Mouse (Mus musculus) heart, postnatal 10 days (tissue): ENCODE measurements around the gene Hist1h2ah. TPM values are rescaled to one million over a fixed set of nuclear protein-coding genes. Genes with fewer than 3 reads are reported as not detected.

Experiments used
- DNase-seq, 2 experiments: peaks; one replicate each; pipeline ENCODE4 v3.0.0; 2021
- intact Hi-C: fragments of 180-260 bp; cut with DNase I; formaldehyde crosslinking; loops from one replicate; pipeline ENCODE4 v1.15.1; 2025
- total RNA-seq, 2 experiments: library from RNA; stranded (reverse); gene quantifications; 2 replicates each; pipeline ENCODE4 v1.2.3; 2021

The Hist1h2ah gene
- total RNA-seq, 2 experiments from 2014 or later = 181 to 187 TPM

DNA sequence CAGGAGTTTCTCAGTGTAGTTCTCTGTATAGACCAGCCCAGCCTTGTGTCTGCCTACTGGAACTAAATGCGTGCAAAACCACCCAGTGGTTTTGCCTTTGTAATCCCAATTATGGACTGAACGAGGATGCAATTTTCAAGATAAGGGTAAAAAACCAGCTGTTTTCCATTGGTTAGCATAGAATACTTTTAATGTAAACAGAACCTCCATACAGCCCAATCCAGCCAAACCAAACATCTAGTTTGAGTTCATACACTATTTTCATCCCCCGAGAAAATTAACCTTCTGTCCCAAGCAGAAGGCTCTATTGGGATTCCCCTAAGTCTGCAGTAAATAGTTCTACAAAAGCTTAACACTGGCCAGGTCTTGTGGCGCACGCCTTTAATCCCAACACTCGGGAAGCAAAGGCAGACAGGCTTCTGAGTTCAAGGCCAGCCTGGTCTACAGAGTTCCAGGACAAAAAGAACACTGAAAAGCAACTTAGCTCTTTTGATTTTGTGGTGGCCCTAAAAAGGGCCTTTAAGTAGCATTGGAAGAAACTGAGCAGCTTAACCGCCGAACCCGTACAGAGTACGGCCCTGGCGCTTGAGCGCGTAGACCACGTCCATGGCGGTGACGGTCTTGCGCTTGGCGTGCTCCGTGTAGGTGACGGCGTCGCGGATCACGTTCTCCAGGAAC is 5.2 kb upstream of the Hist1h2ah start:
- intact Hi-C loops = loop anchor here (2.0 to 10.0 kb wide), 5 partner anchors 326 to 1707 kb away; partner anchors contain the start of genes Hist1h2af, Hist1h2bb, Hist1h3c and Hist1h4d
- DNase-seq = no peak

DNA sequence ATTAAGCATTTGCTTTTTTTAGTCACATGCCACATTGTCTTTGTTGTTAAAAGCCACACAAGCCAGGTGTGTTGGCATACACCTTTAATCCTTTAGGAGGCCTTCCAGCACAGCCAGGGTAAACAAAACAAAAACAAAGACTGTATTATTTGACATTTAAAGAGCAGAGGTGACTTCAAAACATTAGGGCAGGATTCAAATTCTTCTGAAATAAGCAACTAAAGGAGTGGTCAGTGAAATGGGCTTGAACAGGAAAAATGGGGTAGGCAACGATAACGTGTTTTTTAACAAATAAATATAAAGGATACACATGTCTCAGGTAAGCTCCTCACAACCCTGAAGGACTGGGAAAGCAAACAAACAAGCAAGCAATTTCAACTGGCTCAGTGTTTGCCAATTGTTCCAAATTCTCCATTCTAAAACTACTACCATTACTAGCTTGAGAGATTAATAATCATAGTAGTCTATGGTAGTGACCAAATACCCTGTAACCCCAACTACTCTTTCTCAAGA is 4.6 kb upstream of the Hist1h2ah start:
- no peak for DNase-seq
- intact Hi-C loops = loop anchor here (2.0 to 10.0 kb wide), 8 partner anchors 215 to 1717 kb away; partner anchors contain the start of genes Hist1h2ac, Hist1h2af, Hist1h2bb and Hist1h2bc

DNA sequence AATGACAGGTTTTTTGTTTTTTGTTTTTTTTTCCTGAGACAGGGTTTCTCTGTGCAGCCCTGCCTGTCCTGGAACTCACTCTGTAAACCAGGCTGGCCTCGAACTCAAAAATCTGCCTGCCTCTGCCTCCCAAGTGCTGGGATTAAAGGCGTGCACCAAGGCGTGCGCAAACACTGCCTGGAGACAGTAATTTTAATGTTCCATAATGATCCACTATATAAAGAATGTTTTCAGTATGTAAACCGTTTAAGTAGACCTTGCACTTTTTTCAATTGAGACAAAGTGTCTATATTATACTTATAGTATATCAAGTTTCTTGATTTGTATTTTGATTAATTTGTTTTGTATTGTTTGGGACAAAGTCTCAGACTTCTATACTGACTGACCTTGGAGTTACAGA is 4.0 kb upstream of the Hist1h2ah start:
- no peak for DNase-seq
- intact Hi-C loops = loop anchor here (5.0 to 10.0 kb wide), 3 partner anchors 215 to 1718 kb away; partner anchors contain the start of genes Hist1h2ac, Hist1h2bc and Hist1h4b

DNA sequence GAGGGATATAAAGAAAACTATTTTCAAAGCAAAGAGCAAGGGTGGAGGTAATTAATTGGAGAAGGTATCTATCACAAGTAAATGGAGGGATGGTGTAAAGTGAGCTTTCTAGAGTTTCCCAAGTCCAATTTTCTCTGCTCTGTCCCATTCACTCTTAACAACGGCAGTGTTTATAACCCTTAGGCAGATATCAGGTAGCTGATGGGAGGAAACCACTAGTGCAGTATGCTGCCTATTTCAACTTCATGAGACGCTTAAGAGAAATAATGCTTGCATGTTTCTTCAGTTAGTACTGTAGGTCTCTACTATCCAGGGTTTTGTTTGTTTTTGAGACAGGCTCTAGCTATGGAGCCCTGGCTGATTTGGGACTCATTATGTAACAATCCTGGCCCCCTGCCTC is 2.0 kb upstream of the Hist1h2ah start:
- no peak for DNase-seq
- intact Hi-C loops = loop anchor here (5.0 to 10.0 kb wide), 3 partner anchors 213 to 1720 kb away; partner anchors contain the start of genes Hist1h2ac, Hist1h2bc and Hist1h4b

DNA sequence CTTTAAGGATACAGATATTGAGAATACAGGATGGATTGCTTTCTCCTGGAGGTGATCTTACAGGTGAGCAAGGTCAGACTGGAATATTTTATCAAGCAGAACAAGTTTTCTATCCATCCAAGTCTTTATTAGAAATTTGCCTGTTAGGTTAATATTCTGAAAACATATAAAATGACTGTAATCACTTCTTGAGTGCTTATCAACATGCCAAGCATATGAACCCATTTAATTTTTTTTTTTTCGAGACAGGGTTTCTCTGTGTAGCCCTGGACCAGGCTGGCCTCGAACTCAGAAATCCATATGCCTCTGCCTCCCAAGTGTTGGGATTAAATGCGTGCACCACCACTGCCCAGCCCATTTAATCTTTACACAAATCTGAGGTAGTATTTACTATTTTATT is 1.6 kb upstream of the Hist1h2ah start:
- intact Hi-C loops = loop anchor here (5.0 to 10.0 kb wide), 3 partner anchors 212 to 1720 kb away; partner anchors contain the start of genes Hist1h2ac, Hist1h2bc and Hist1h4b
- DNase-seq = no peak

DNA sequence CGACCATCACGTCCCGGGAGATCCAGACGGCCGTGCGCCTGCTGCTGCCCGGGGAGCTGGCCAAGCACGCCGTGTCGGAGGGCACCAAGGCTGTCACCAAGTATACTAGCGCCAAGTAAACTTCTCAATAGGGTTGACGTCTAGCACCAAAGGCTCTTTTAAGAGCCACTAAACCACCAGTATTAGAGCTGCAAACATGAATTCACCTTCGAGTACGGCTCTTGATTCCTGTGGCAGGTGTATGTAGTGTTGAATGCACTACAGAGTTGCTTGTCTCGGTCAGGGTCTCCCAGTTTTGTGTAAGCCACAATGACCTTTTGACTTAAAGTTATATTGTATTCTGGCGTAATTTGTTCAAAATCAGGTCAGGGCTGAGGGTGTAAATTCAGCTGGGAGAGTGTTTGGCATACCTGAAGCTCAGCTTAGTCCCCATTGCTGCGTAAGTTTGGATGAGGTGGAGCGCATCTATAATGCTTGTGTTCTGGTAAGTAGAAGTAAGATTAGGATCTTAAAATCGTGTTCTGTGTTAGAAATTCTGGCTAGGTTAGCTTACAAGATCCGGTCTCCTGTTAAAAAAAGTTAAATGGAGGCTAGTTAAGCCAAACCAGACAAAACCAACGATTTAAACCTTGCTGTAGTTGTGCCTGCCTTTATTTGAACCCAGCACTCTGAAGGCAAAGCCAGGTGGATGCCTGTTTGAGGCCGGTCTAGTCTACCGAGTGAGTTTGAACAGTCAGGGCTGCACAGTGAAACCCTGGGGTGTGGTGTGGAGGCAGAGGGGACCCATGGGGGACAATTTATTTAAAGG is 985 bp upstream of the Hist1h2ah start:
- DNase-seq = no peak
- intact Hi-C loops = loop anchor here (5.0 to 10.0 kb wide), 3 partner anchors 212 to 1721 kb away; partner anchors contain the start of genes Hist1h2ac, Hist1h2bc and Hist1h4b

DNA sequence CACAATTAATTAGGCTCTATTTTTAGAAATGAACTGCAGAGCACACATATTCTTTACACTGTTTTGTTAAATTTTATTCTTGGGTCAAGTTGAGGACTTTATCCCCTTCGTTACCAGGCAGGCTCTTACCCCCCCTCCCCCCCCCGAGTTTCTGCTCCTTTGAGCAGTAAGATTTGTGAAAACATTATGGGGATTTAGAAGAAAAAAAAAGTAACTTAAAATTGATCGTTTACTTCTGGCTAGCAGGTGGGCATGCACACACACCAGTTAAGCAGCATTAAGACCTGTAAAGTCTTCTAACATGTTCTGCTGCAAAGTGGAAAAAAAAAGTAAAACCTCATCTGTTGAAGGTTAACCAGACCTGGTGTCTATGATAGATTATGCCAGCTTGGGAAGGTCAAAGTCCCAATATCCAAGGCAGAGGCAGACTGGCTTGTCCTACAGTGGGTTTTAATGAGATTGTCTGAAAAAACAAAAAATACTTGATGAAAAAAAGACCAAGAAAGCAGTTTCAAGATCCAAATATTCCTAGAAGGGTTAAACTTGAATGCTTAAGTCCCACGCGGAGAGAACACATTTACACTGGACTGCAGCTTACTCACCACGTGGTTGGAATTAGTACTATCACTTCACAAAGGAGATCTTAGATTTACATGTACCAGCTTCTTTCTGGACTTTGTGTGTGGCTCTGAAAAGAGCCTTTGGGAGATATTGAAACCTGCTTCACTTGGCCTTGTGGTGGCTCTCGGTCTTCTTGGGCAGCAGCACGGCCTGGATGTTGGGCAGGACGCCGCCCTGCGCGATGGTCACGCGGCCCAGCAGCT is 713 bp downstream of the Hist1h2ah start:
- intact Hi-C loops = loop anchor here (5.0 to 10.0 kb wide), 3 partner anchors 210 to 1723 kb away; partner anchors contain the start of genes Hist1h2ac, Hist1h2bc and Hist1h4b
- no peak for DNase-seq

DNA sequence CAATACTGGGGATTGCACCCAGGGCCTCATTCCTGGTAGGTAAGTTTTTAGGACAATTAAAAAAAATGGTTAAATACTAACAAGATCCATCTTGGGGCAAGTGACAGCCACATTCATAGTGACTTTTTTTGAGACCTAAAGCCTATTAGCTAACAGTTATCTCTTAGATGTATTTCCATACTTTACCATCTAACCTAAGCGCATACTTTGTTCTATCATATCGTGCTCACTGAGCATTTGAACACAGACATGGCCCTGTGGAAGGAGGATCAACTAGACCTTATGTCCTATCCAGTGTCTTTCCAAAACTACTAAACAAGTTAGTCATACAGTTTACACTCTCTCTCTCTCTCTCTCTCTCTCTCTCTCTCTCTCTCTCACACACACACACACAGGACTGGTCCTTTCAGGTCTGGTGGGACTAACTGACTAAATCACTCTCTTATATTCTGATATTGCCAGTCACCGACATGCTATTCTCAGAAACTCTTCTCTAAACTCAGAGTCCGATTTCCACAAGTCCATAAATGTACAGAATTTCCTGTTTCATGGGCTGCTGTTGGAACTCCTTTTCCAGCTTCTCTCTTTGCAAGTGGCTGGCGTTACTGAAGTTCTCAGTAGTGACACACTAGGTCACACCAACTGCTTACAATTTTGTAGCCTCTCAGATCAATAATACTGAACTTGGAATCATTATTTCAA is 1.5 kb downstream of the Hist1h2ah start:
- no peak for DNase-seq
- intact Hi-C loops = loop anchor here (10.0 kb wide), 1 partner anchor 209 kb away; no protein-coding TSS in a partner anchor

DNA sequence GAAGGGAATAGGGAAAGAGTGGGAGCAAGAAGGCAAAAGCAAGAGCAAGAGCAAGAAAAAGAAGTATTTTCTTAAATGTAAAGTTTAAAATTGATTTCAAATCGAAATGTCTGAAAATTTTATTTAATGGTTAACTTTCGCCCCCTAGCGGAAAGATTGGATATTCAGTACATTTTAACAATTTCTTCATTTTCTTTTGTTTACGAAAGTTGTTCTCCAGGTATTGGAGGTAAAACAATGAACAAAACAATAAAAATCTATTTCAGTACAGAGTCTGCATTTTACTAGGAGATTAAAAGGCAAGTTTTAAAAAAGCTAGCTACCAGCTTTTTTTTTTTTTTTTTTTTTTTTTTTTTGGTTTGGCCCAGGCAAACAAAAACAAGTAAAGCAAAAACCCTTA is 4.9 kb downstream of the Hist1h2ah start:
- DNase-seq = no peak
- intact Hi-C loops = loop anchor here (10.0 kb wide), 1 partner anchor 206 kb away; no protein-coding TSS in a partner anchor

DNA sequence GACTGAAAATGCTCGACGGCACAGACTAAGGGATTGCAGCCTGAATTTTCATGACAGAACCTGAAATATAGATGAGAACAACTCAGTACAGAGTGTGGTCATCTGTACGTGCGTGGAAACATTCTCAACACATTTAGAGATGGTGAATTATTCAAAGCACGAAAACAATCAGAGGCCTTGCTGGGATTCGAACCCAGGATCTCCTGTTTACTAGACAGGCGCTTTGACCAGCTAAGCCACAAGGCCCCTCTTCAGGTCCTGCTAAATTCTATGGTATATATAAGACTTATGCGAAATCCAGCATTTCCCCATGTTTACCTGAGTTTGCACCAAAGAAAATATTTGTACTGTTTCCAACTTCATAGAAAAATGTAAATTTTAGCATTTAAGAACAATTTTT is 5.4 kb downstream of the Hist1h2ah start:
- intact Hi-C loops = loop anchor here (5.0 to 10.0 kb wide), 4 partner anchors 175 to 1487 kb away; no protein-coding TSS in a partner anchor

DNA sequence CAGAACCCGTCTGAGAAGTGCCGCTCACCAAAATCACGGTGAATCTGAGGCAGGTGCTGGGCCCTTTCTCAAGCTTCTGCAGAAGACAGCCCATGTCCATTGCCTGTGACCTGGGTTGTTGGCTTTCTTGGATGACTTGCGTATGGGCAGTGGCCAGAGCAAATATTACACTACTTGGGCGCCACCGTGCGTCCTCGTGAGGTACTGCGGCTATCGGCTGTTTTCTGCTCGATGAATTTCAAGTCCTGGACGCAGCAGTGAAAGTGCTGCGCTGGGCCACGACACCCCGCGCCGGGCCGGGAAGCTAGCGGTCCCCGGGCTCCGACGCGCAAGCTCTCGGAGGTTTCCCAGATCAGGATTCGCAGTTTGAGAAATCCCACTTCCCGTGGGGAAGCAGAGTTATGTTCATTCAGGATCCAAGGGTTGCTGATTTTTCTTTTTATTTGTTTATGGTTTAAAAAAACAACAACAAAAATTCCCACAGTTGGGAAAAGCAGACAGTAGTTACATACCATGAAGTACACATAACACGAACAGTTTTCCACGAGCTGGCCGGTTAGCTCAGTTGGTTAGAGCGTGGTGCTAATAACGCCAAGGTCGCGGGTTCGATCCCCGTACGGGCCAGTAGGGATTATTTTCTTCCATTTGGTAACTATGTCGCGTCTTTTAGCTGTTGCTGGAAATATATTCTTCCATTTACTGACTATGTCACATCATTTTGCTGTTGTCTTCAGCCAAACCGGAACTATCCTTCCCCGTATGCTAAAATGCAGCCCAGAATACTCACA is 6.5 kb downstream of the Hist1h2ah start:
- DNase-seq = peak; percentile 96 to 98
- intact Hi-C loops = loop anchor here (1.0 to 10.0 kb wide), 4 partner anchors 55 to 1488 kb away; no protein-coding TSS in a partner anchor

More for the DNA sequence above, 5.4 kb downstream of the Hist1h2ah start:
- no peak for DNase-seq

DNA sequence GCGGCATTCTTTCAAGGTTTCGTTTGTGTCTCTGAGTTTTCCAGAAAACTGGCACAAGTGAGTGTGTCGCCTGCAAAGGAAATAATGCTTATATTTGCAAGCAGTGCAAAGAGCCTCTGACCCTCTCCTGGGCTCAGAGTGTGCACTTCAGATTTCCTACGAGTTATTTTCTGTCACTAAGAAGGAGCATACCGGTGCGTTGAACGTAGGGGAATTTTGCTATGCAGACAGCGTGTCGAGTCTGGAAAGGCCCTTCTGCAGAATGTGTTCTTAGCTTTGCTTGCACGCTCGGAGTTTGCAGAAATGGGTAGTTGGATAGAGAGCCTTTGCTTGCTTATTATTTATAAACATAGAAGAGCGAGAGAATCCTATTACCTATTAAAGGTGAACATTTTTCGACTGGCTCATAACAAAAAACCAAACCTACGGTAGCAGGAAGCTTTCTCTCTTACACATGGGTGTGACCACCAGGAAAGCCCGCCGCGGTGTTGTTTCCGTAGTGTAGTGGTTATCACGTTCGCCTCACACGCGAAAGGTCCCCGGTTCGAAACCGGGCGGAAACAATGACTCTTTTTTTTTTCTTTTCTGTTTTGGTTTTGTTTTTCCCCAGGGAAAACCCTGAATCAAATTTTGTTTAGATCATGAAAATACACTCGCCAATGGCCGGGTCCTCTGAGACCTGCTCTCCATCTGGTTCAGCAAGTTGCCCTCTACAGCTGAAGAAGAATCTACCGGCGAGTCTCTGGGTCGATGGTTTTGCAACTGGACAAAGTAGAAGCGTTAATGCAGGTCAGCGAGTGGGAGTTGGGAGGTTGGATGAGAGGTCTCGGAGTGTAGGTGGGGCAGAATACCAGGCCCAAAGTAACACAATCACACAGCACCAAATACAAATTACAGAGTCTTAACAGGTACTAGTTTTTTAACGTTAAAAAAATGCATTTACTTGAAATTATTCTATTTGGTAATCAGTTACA is 9.0 kb downstream of the Hist1h2ah start:
- peak; percentile 89 to 93 for DNase-seq
- intact Hi-C loops = loop anchor here (5.0 to 10.0 kb wide), 3 partner anchors 172 to 1491 kb away; no protein-coding TSS in a partner anchor

DNA sequence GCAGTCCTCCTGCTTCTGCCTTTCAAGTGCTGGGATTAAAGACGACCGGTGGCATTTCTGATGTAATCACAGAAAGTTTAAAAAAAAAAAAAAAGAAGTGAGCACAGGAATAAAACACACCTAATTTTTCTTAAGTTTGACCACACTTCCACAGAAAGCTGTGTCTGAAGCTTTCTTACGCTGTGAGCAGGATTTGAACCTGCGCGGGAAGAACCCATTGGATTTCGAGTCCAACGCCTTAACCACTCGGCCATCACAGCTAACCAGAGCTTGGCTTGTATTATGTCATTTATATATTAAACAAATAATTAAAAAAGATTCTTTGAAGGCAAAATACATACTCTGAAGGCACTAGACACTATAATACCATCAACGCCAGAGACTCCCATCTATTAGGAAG is 13.1 kb downstream of the Hist1h2ah start:
- intact Hi-C loops = loop anchor here (5.0 to 10.0 kb wide), 3 partner anchors 167 to 1415 kb away; no protein-coding TSS in a partner anchor
- DNase-seq = peak; percentile 90

DNA sequence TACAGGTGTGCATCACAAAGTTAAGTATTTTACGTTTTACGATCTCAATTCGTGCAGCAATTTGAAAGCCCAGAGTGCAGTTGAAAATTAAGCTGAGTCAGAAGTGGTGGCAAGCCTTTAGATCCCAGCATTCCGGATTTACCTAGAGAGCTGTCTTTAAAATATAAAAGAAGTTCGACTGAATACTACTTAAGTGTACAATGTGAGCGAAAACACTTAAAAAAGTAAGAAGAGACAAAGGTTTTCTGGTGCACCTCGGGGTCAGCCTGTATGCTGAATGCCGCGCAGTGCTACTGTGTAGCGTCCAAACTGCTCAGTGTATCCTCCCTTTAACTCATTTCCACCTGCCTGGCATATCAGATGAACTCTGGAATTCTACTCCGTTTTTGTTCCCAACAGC is 13.8 kb downstream of the Hist1h2ah start:
- peak in 1 of 2 experiments; percentile 32 for DNase-seq

DNA sequence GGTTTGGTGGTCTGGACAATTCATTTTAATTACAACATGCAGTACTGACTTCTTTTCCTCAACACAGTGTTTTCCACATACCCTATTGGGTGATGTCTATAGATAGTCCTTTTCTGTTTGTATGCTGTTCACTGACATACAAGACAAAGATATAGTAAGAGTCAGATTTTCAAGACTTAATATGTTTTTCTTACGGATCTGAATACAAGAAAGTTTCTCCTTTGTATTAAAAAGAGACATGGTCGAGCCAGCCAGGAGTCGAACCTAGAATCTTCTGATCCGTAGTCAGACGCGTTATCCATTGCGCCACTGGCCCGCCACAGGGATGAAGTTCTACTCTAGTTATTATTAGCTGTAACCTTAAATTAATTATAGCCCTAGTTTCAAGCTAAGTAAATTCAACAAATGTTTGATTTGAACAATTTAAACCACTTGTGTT is 14.4 kb downstream of the Hist1h2ah start:
- intact Hi-C loops = loop anchor here (5.0 to 10.0 kb wide), 3 partner anchors 166 to 1416 kb away; no protein-coding TSS in a partner anchor
- DNase-seq = peak; percentile 85 to 86

More for the DNA sequence above, 13.8 kb downstream of the Hist1h2ah start:
- intact Hi-C loops = loop anchor here (5.0 to 10.0 kb wide), 3 partner anchors 167 to 1416 kb away; no protein-coding TSS in a partner anchor
